8 mouse cellular contexts compared by ENCODE assay signal in genomic region chr13:23395301-23396245, GRCm38 (mm10). TPM values are rescaled to one million over a fixed set of nuclear protein-coding genes. Genes with fewer than 3 reads are reported as not detected.
DNase-seq lines count a peak whose midpoint lies in the region; ATAC-seq and TF ChIP-seq lines count a peak whose summit lies in the region.

No protein-coding gene starts in this region.

- peaks cover 49% of the 10 kb centered on the region for H3K27me3 ChIP-seq in hindbrain, embryonic 14.5 days (ENCODE audit: control insufficient read depth, insufficient read depth, low read length)
- peaks cover 39% of the 10 kb centered on the region for H3K27me3 ChIP-seq in midbrain, postnatal 0 days (ENCODE audit: insufficient read depth, low read length)

- peak overlapping the region; percentile 16; the same call in 1 of the 2 replicates for H3K9ac ChIP-seq in hindbrain, embryonic 14.5 days
- no peak overlapping the region; the same call in 1 of the 2 replicates for H3K9ac ChIP-seq in midbrain, postnatal 0 days (replicated peaks; ENCODE audit: low read length, poor library complexity, severe bottlenecking)

- peak overlapping the region; percentile 72 for H3K4me2 ChIP-seq in hindbrain, embryonic 14.5 days (replicated peaks)
- peak overlapping the region; percentile 67 for H3K4me2 ChIP-seq in midbrain, postnatal 0 days (ENCODE audit: low read depth, low read length, poor library complexity, severe bottlenecking)

- peak overlapping the region; percentile 44 for H3K4me3 ChIP-seq in layer of hippocampus, adult 2 months
- peak overlapping the region; percentile 40 for H3K4me3 ChIP-seq in cortical plate, adult 2 months (ENCODE audit: insufficient read depth, low read length)
- peak overlapping the region; percentile 38 for H3K4me3 ChIP-seq in hindbrain, embryonic 14.5 days (replicated peaks; ENCODE audit: low read length)
- peak overlapping the region; percentile 38 for H3K4me3 ChIP-seq in midbrain, postnatal 0 days (ENCODE audit: low read depth, low read length)

- no peaks in the 10 kb centered on the region for H3K9me3 ChIP-seq in hindbrain, embryonic 14.5 days (ENCODE audit: control insufficient read depth, low read length)
- H3K9me3 ChIP-seq in midbrain, postnatal 0 days (ENCODE audit: low read length), result no peaks in the 10 kb centered on the region

- ATAC-seq in hindbrain, embryonic 14.5 days (ENCODE audit: low FRiP score), result no peak
- no peak for ATAC-seq in midbrain, postnatal 0 days (ENCODE audit: low FRiP score)

- no peaks in the 10 kb centered on the region for H3K36me3 ChIP-seq in hindbrain, embryonic 14.5 days (replicated peaks; ENCODE audit: control insufficient read depth, insufficient read depth)
- no peaks in the 10 kb centered on the region for H3K36me3 ChIP-seq in midbrain, postnatal 0 days (ENCODE audit: insufficient read depth, low read length)

- no peak for DNase-seq in layer of hippocampus, adult 2 months (ENCODE audit: low spot score in 2 of 2)
- no peak for DNase-seq in layer of hippocampus, adult 8-10 months (ENCODE audit: low spot score in 2 of 2)
- peak; percentile 31 for DNase-seq in hindbrain, embryonic 14.5 days (ENCODE audit: low spot score)
- no peak for DNase-seq in midbrain, postnatal 0 days (ENCODE audit: low spot score)
- DNase-seq in thymus, postnatal 10 days (ENCODE audit: low spot score in 2 of 2), result no peak
- DNase-seq in adrenal gland, adult 8-10 months, result no peak
- no peak for DNase-seq in gastrocnemius, postnatal 14 days

- no peak overlapping the region for H3K27ac ChIP-seq in layer of hippocampus, adult 2 months
- H3K27ac ChIP-seq in cortical plate, adult 2 months (ENCODE audit: insufficient read depth, low read length), result no peak overlapping the region
- H3K27ac ChIP-seq in hindbrain, embryonic 14.5 days, result no peak overlapping the region
- H3K27ac ChIP-seq in midbrain, postnatal 0 days (ENCODE audit: low read depth, low read length), result no peak overlapping the region

- H3K4me1 ChIP-seq in cortical plate, adult 2 months (ENCODE audit: control insufficient read depth, insufficient read depth, low read length), result no peaks in the 10 kb centered on the region
- 0 out of 2 replicates have a peak, but pooled peaks cover 5% of the 10 kb centered on the region for H3K4me1 ChIP-seq in hindbrain, embryonic 14.5 days (replicated peaks; ENCODE audit: control insufficient read depth, insufficient read depth, low read length)
- peaks cover 3% of the 10 kb centered on the region; the same call in 1 of the 2 replicates for H3K4me1 ChIP-seq in midbrain, postnatal 0 days (ENCODE audit: insufficient read depth, low read length)

- 4% methylated on average over 43 of the region's 43 CpGs for WGBS in hindbrain, embryonic 14.5 days
- WGBS in midbrain, postnatal 0 days, result 3% methylated on average over 43 of the region's 43 CpGs

- intact Hi-C loops in gastrocnemius, postnatal 14 days (cut with DNase I; ENCODE audit: low total_unique reads), result no loop called here

- no peak for TF ChIP-seq POLR2A in cortical plate, adult 2 months (IDR thresholded peaks at IDR 0.05; ENCODE audit: extremely low read depth, insufficient read depth, low read length)

- TF ChIP-seq CTCF in layer of hippocampus, adult 2 months (conservative IDR thresholded peaks at IDR 0.05), result no peak
- TF ChIP-seq CTCF in cortical plate, adult 2 months (IDR thresholded peaks at IDR 0.05; ENCODE audit: extremely low read depth, insufficient read depth, low read length), result no peak
- TF ChIP-seq CTCF in midbrain, postnatal 0 days (IDR thresholded peaks at IDR 0.05), result no peak

RNA-seq across cellular contexts. Expression of gene Zfp322a, which starts 26.6 kb away (rescaled TPM):
- 10 to 100 TPM; 28.7 to 33.6 TPM for total RNA-seq in layer of hippocampus, adult 2 months (2021)
- 10 to 100 TPM; 26.0 to 33.5 (median 30.2) TPM for total RNA-seq in layer of hippocampus, adult 8-10 months (2022)
- polyA plus RNA-seq in cortical plate, adult 2 months (2012; rRNA removed), result 14.3 and 14.8 TPM in 2 replicates
- 48.8 and 52.0 TPM in 2 replicates for polyA plus RNA-seq in hindbrain, embryonic 14.5 days (2014; fragmentation: Nextera tagmentation; extraction: Ambion mirVana)
- total RNA-seq in midbrain, postnatal 0 days (2014; rRNA removed), result 19.7 and 32.5 TPM in 2 replicates
- polyA plus RNA-seq in midbrain, postnatal 0 days (2015; fragmentation: Nextera tagmentation; extraction: Ambion mirVana), result 31.1 and 31.5 TPM in 2 replicates
- 10 to 100 TPM; 20.0 to 26.5 (median 23.6) TPM for total RNA-seq in adrenal gland, adult 8-10 months (2022)
- total RNA-seq in gastrocnemius, postnatal 14 days (2021), result 10 to 100 TPM; 11.5 TPM

RNA-seq across cellular contexts. Expression of gene Abt1, which starts 28.1 kb away (rescaled TPM):
- 1 to 10 TPM; 7.8 to 9.7 TPM for total RNA-seq in layer of hippocampus, adult 2 months (2021)
- 1 to 10 TPM; 8.0 to 9.0 (median 8.7) TPM for total RNA-seq in layer of hippocampus, adult 8-10 months (2022)
- 7.8 and 8.3 TPM in 2 replicates for polyA plus RNA-seq in cortical plate, adult 2 months (2012; rRNA removed)
- polyA plus RNA-seq in hindbrain, embryonic 14.5 days (2014; fragmentation: Nextera tagmentation; extraction: Ambion mirVana), result 8.5 and 8.9 TPM in 2 replicates
- 4.9 and 7.3 TPM in 2 replicates for total RNA-seq in midbrain, postnatal 0 days (2014; rRNA removed)
- polyA plus RNA-seq in midbrain, postnatal 0 days (2015; fragmentation: Nextera tagmentation; extraction: Ambion mirVana), result 5.2 and 6.0 TPM in 2 replicates
- total RNA-seq in adrenal gland, adult 8-10 months (2022), result 1 to 10 TPM; 6.5 to 7.8 (median 7.1) TPM
- total RNA-seq in gastrocnemius, postnatal 14 days (2021), result 1 to 10 TPM; 4.5 to 4.7 TPM
